In genomic region chr11:74838971-74839370, GRCm38 (mm10) we compare ENCODE assay signal across 8 mouse cellular contexts. TPM values are rescaled to one million over a fixed set of nuclear protein-coding genes. Genes with fewer than 3 reads are reported as not detected.
DNase-seq lines count a peak whose midpoint lies in the region; ATAC-seq and TF ChIP-seq lines count a peak whose summit lies in the region.

No protein-coding gene starts in this region.

- peak overlapping the region; percentile 51 for H3K4me3 ChIP-seq in bone marrow macrophage, adult 2 months (ENCODE audit: insufficient read depth, low read length)
- H3K4me3 ChIP-seq in hindbrain, embryonic 12.5 days = peak overlapping the region; percentile 62; the same call in 1 of the 2 replicates
- peak overlapping the region; percentile 46 for H3K4me3 ChIP-seq in stomach, embryonic 16.5 days (replicated peaks; ENCODE audit: low read length)

- H3K9me3 ChIP-seq in hindbrain, embryonic 12.5 days (replicated peaks) = no peaks in the 10 kb centered on the region
- no peaks in the 10 kb centered on the region for H3K9me3 ChIP-seq in stomach, embryonic 16.5 days (replicated peaks; ENCODE audit: control insufficient read depth, low read length)

- peak overlapping the region; percentile 96 for H3K27ac ChIP-seq in bone marrow macrophage, adult 2 months (ENCODE audit: insufficient read depth, low read depth, low read length)
- peak overlapping the region; percentile 92 for H3K27ac ChIP-seq in hindbrain, embryonic 12.5 days
- peak overlapping the region; percentile 96 for H3K27ac ChIP-seq in stomach, embryonic 16.5 days (ENCODE audit: low read length)

- peaks cover 43% of the 10 kb centered on the region for H3K4me1 ChIP-seq in bone marrow macrophage, adult 2 months (ENCODE audit: control insufficient read depth, insufficient read depth, low read length)
- peaks cover 45% of the 10 kb centered on the region for H3K4me1 ChIP-seq in hindbrain, embryonic 12.5 days
- peaks cover 32% of the 10 kb centered on the region for H3K4me1 ChIP-seq in stomach, embryonic 16.5 days (ENCODE audit: control insufficient read depth, insufficient read depth, low read length)

- H3K4me2 ChIP-seq in hindbrain, embryonic 12.5 days (replicated peaks) = peak overlapping the region; percentile 62
- peak overlapping the region; percentile 83 for H3K4me2 ChIP-seq in stomach, embryonic 16.5 days (ENCODE audit: low read depth, low read length)

- 52% methylated on average over 6 of the region's 6 CpGs for WGBS in hindbrain, embryonic 12.5 days
- 35% methylated on average over 6 of the region's 6 CpGs for WGBS in stomach, embryonic 16.5 days

- H3K36me3 ChIP-seq in hindbrain, embryonic 12.5 days = peaks cover 30% of the 10 kb centered on the region
- H3K36me3 ChIP-seq in stomach, embryonic 16.5 days (ENCODE audit: control insufficient read depth, insufficient read depth, low read length) = no peaks in the 10 kb centered on the region

- peak; percentile 59 for ATAC-seq in frontal cortex, adult (ENCODE audit: low TSS enrichment)
- ATAC-seq in hindbrain, embryonic 12.5 days (ENCODE audit: low FRiP score) = no peak
- peak; percentile 35; the same call in 1 of the 2 replicates for ATAC-seq in megakaryocyte-erythroid progenitor cell, adult 5-6 weeks (replicated peaks; ENCODE audit: low FRiP score, low TSS enrichment, poor library complexity, severe bottlenecking)
- ATAC-seq in stomach, embryonic 16.5 days (ENCODE audit: insufficient read depth, low FRiP score) = no peak

- intact Hi-C loops in left cerebral cortex, postnatal 25 days (cut with DNase I) = loop anchor here (1.0 to 10.0 kb wide), 3 partner anchors 9 to 336 kb away; partner anchors contain the start of genes Mnt and Ovca2

- no peak for TF ChIP-seq POLR2A in bone marrow macrophage, adult 2 months (IDR thresholded peaks at IDR 0.05; ENCODE audit: borderline replicate concordance, low read depth, low read length)

- peak; percentile 88 for DNase-seq in layer of hippocampus, adult 9-11 months
- no peak for DNase-seq in layer of hippocampus, postnatal 10 days (ENCODE audit: low spot score in 2 of 2)
- DNase-seq in left cerebral cortex, postnatal 25 days (ENCODE audit: low spot score in 2 of 2) = peak; percentile 69 to 95

- no peaks in the 10 kb centered on the region for H3K27me3 ChIP-seq in hindbrain, embryonic 12.5 days
- H3K27me3 ChIP-seq in stomach, embryonic 16.5 days (ENCODE audit: control insufficient read depth, insufficient read depth, low read length) = no peaks in the 10 kb centered on the region

- no peak for TF ChIP-seq CTCF in bone marrow macrophage, adult 2 months (IDR thresholded peaks at IDR 0.05; ENCODE audit: low read depth, low read length)

- H3K9ac ChIP-seq in hindbrain, embryonic 12.5 days = no peak overlapping the region
- peak overlapping the region; percentile 38; the same call in 1 of the 2 replicates for H3K9ac ChIP-seq in stomach, embryonic 16.5 days (ENCODE audit: low read length)

RNA-seq across cellular contexts. Expression of gene Mnt, which starts 8.3 kb away (rescaled TPM):
- 10 to 100 TPM; 31.9 to 34.6 TPM for total RNA-seq in layer of hippocampus, postnatal 10 days (2021)
- polyA plus RNA-seq in bone marrow macrophage, adult 2 months (2012; ENCODE audit: insufficient read depth, insufficient read length, missing spikeins) = 26.2 and 29.9 TPM in 2 replicates
- 8.3 and 8.4 TPM in 2 replicates for polyA plus RNA-seq in hindbrain, embryonic 12.5 days (2016; fragmentation: Nextera tagmentation; extraction: Ambion mirVana)
- 10 to 100 TPM; 27.4 to 29.3 TPM for total RNA-seq in left cerebral cortex, postnatal 25 days (2021)
- total RNA-seq in megakaryocyte-erythroid progenitor cell, adult 5-6 weeks (2014; fragmentation: Nextera tagmentation) = 9.1 and 17.1 TPM in 2 replicates
- 2.6 and 3.6 TPM in 2 replicates for total RNA-seq in megakaryocyte-erythroid progenitor cell, adult 5-6 weeks (2017)
- 2.5 and 3.2 TPM in 2 replicates for polyA plus RNA-seq in stomach, embryonic 16.5 days (2015; fragmentation: Nextera tagmentation; extraction: Ambion mirVana)

RNA-seq across cellular contexts. Expression of gene Sgsm2, which starts 57.9 kb away (rescaled TPM):
- total RNA-seq in layer of hippocampus, postnatal 10 days (2021) = 10 to 100 TPM; 69.9 to 76.1 TPM
- polyA plus RNA-seq in bone marrow macrophage, adult 2 months (2012; ENCODE audit: insufficient read depth, insufficient read length, missing spikeins) = 2.3 and 3.7 TPM in 2 replicates
- polyA plus RNA-seq in hindbrain, embryonic 12.5 days (2016; fragmentation: Nextera tagmentation; extraction: Ambion mirVana) = 15.8 and 16.1 TPM in 2 replicates
- 10 to 100 TPM; 76.0 to 78.3 TPM for total RNA-seq in left cerebral cortex, postnatal 25 days (2021)
- total RNA-seq in megakaryocyte-erythroid progenitor cell, adult 5-6 weeks (2014; fragmentation: Nextera tagmentation) = 8.3 and 10.3 TPM in 2 replicates
- 3.1 and 10.1 TPM in 2 replicates for total RNA-seq in megakaryocyte-erythroid progenitor cell, adult 5-6 weeks (2017)
- 6.0 and 7.0 TPM in 2 replicates for polyA plus RNA-seq in stomach, embryonic 16.5 days (2015; fragmentation: Nextera tagmentation; extraction: Ambion mirVana)

RNA-seq across cellular contexts. Expression of gene Tsr1, which starts 58.9 kb away (rescaled TPM):
- 10 to 100 TPM; 40.1 to 43.2 TPM for total RNA-seq in layer of hippocampus, postnatal 10 days (2021)
- 6.6 and 7.9 TPM in 2 replicates for polyA plus RNA-seq in bone marrow macrophage, adult 2 months (2012; ENCODE audit: insufficient read depth, insufficient read length, missing spikeins)
- 33.0 and 37.4 TPM in 2 replicates for polyA plus RNA-seq in hindbrain, embryonic 12.5 days (2016; fragmentation: Nextera tagmentation; extraction: Ambion mirVana)
- 10 to 100 TPM; 26.2 to 28.1 TPM for total RNA-seq in left cerebral cortex, postnatal 25 days (2021)
- 80.0 and 80.7 TPM in 2 replicates for total RNA-seq in megakaryocyte-erythroid progenitor cell, adult 5-6 weeks (2014; fragmentation: Nextera tagmentation)
- 139 and 154 TPM in 2 replicates for total RNA-seq in megakaryocyte-erythroid progenitor cell, adult 5-6 weeks (2017)
- polyA plus RNA-seq in stomach, embryonic 16.5 days (2015; fragmentation: Nextera tagmentation; extraction: Ambion mirVana) = 47.0 and 48.3 TPM in 2 replicates

Comparison
In these comparisons a context has a peak if more than half of its experiments do, and no peak if none do; other contexts are left out.
1. DNase-seq: peak in layer of hippocampus, adult 9-11 months (single experiment) and left cerebral cortex, postnatal 25 days (2 of 2); none in layer of hippocampus, postnatal 10 days (0 of 2).
2. ATAC-seq: peak in frontal cortex, adult (single experiment) and megakaryocyte-erythroid progenitor cell, adult 5-6 weeks (single experiment); none in hindbrain, embryonic 12.5 days (single experiment) and stomach, embryonic 16.5 days (single experiment).
3. RNA of gene Sgsm2, which starts 57.9 kb away (total RNA-seq): 76.0 to 78.3 TPM in left cerebral cortex, postnatal 25 days and 69.9 to 76.1 TPM in layer of hippocampus, postnatal 10 days; 3.1 to 10.3 TPM in megakaryocyte-erythroid progenitor cell, adult 5-6 weeks; every median in the first group is over 4 times any median in the second.
4. Peak in every context shown above with its lines, with median percentiles within 50 percentile points of each other: H3K27ac ChIP-seq and H3K4me3 ChIP-seq.